Comparison of ENCODE assay signal across 15 mouse cellular contexts in the genomic region with DNA sequence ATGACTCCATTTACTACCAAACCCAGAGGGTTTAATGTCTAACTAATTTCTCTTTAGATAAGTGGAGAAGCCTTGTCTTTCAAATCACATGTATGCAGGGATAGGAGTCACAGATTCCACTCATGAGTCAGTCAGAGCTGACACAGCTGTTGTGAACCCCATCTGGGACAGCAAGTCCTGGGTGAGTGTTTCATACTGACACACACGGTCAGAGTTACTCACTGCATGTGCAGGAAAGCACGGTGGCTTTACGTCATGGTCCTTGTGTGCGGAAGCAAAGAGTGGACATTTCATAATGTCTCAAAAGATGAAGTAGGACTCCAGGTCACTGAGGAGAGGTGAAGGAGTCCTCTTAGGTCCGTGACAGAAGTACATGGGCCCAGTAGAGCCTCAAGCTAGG. TPM values are rescaled to one million over a fixed set of nuclear protein-coding genes. Genes with fewer than 3 reads are reported as not detected.
DNase-seq lines count a peak whose midpoint lies in the region; ATAC-seq and TF ChIP-seq lines count a peak whose summit lies in the region.
"Had no signal": no experiment of that assay in that cellular context is flagged by ENCODE, and none has a peak within 500 bp of the region (broad histone marks: within the 10 kb centered on the region; RNA-seq: fewer than 3 reads in every experiment).

No protein-coding gene starts in this region.

- H3K4me3 ChIP-seq in liver, postnatal 0 days (ENCODE audit: low read depth, low read length), result no peak overlapping the region
- H3K4me3 ChIP-seq in liver, embryonic 12.5 days, result no peak overlapping the region
- H3K4me3 ChIP-seq: midbrain, embryonic 13.5 days had no signal

- intact Hi-C loops in heart, postnatal 14 days (cut with DNase I), result no loop called here

- 59% methylated on average over 5 of the region's 5 CpGs for WGBS in liver, postnatal 0 days (ENCODE audit: insufficient replicate concordance)
- 61% methylated on average over 5 of the region's 5 CpGs for WGBS in liver, embryonic 12.5 days (ENCODE audit: insufficient replicate concordance)

- H3K27me3 ChIP-seq in liver, postnatal 0 days (ENCODE audit: insufficient read depth, low read length), result no peaks in the 10 kb centered on the region
- H3K27me3 ChIP-seq in liver, embryonic 12.5 days (replicated peaks), result no peaks in the 10 kb centered on the region
- H3K27me3 ChIP-seq: midbrain, embryonic 13.5 days had no signal

- peak; percentile 64; the same call in 1 of the 2 replicates for TF ChIP-seq EP300 in liver, postnatal 0 days (IDR thresholded peaks at IDR 0.05; ENCODE audit: low read depth)

- TF ChIP-seq CTCF in liver, postnatal 0 days (IDR thresholded peaks at IDR 0.05; ENCODE audit: low read depth), result no peak

- H3K9ac ChIP-seq in liver, postnatal 0 days (replicated peaks), result no peak overlapping the region
- H3K9ac ChIP-seq in liver, embryonic 12.5 days, result no peak overlapping the region
- H3K9ac ChIP-seq: forebrain, postnatal 0 days; midbrain, embryonic 13.5 days had no signal

- 0 out of 2 replicates have a peak overlapping the region, but pooled peaks have one; percentile 22 for H3K27ac ChIP-seq in liver, postnatal 0 days (ENCODE audit: low read depth)
- H3K27ac ChIP-seq in liver, embryonic 12.5 days, result no peak overlapping the region
- H3K27ac ChIP-seq: midbrain, embryonic 13.5 days had no signal

- H3K9me3 ChIP-seq in liver, postnatal 0 days (ENCODE audit: low read length), result no peaks in the 10 kb centered on the region
- H3K9me3 ChIP-seq in liver, embryonic 12.5 days (replicated peaks), result no peaks in the 10 kb centered on the region
- H3K9me3 ChIP-seq: midbrain, embryonic 13.5 days had no signal

- peaks cover 5% of the 10 kb centered on the region; the same call in 1 of the 2 replicates for H3K4me1 ChIP-seq in liver, postnatal 0 days (ENCODE audit: insufficient read depth)
- no peaks in the 10 kb centered on the region for H3K4me1 ChIP-seq in liver, embryonic 12.5 days
- H3K4me1 ChIP-seq: midbrain, embryonic 13.5 days had no signal

- DNase-seq in adrenal gland, adult 2 months, result peak; percentile 7
- DNase-seq in adrenal gland, adult 18-20 months (ENCODE audit: low spot score in 2 of 2), result no peak
- DNase-seq in liver, postnatal 0 days, result peak; percentile 22
- peak; percentile 32 to 35 for DNase-seq in heart, postnatal 14 days
- DNase-seq in skeletal muscle tissue, adult 2 months (ENCODE audit: low read depth, low spot score), result peak; percentile 74
- DNase-seq in spleen, postnatal 10 days (ENCODE audit: low spot score in 2 of 2), result no peak
- no peak for DNase-seq in ovary, postnatal 14 days (ENCODE audit: low spot score)
- DNase-seq: cerebellum, postnatal 36 days; forebrain, postnatal 0 days; kidney, adult 11 months; right cerebral cortex, postnatal 25 days had no signal

- no peak overlapping the region for H3K4me2 ChIP-seq in liver, postnatal 0 days (ENCODE audit: low read depth, low read length)
- no peak overlapping the region for H3K4me2 ChIP-seq in liver, embryonic 12.5 days
- H3K4me2 ChIP-seq: midbrain, embryonic 13.5 days had no signal

- H3K36me3 ChIP-seq in liver, postnatal 0 days (replicated peaks; ENCODE audit: insufficient read depth, low read length), result no peaks in the 10 kb centered on the region
- H3K36me3 ChIP-seq in liver, embryonic 12.5 days, result no peaks in the 10 kb centered on the region
- H3K36me3 ChIP-seq: midbrain, embryonic 13.5 days had no signal

- ATAC-seq in liver, postnatal 0 days, result peak; percentile 56
- ATAC-seq in liver, embryonic 12.5 days, result no peak
- ATAC-seq: activated CD4-positive, CD25-positive, alpha-beta regulatory T cell, adult 4 months; forebrain, postnatal 0 days; midbrain, embryonic 13.5 days had no signal

RNA-seq across cellular contexts. Expression of gene Musk, which starts 3.0 kb away (rescaled TPM):
- total RNA-seq in adrenal gland, adult 2 months (2021), result under 1 TPM; 0.32 to 0.83 TPM
- 0.04 and 0.16 TPM in 2 replicates for polyA plus RNA-seq in adrenal gland, adult 2 months (2012; rRNA removed)
- under 1 TPM; 0.46 to 0.80 TPM for total RNA-seq in adrenal gland, adult 18-20 months (2021)
- polyA plus RNA-seq in liver, postnatal 0 days (2015; fragmentation: Nextera tagmentation; extraction: Ambion mirVana), result 0.08 TPM in 2 replicates
- 0.05 and 0.06 TPM in 2 replicates for polyA plus RNA-seq in liver, embryonic 12.5 days (2016; fragmentation: Nextera tagmentation; extraction: Ambion mirVana)
- total RNA-seq in heart, postnatal 14 days (2021), result under 1 TPM; 0.78 to 0.98 TPM
- total RNA-seq: MEL had no signal
- polyA plus RNA-seq: activated CD4-positive, CD25-positive, alpha-beta regulatory T cell, adult 4 months; midbrain, embryonic 13.5 days had no signal

Comparison
In these comparisons a context has a peak if more than half of its experiments do, and no peak if none do; other contexts are left out.
1. DNase-seq: peak in adrenal gland, adult 2 months (single experiment), liver, postnatal 0 days (single experiment), heart, postnatal 14 days (2 of 2) and skeletal muscle tissue, adult 2 months (single experiment); none in adrenal gland, adult 18-20 months (0 of 2), spleen, postnatal 10 days (0 of 2) and ovary, postnatal 14 days (single experiment).